ENCODE assay signal across 8 mouse cellular contexts in genomic region chr12:69758221-69759185, GRCm38 (mm10). TPM values are rescaled to one million over a fixed set of nuclear protein-coding genes. Genes with fewer than 3 reads are reported as not detected.
DNase-seq lines count a peak whose midpoint lies in the region; ATAC-seq lines count a peak whose summit lies in the region.

No protein-coding gene starts in this region.

- H3K27me3 ChIP-seq in embryonic facial prominence, embryonic 11.5 days (ENCODE audit: control insufficient read depth, insufficient read depth, low read length), result no peaks in the 10 kb centered on the region
- no peaks in the 10 kb centered on the region for H3K27me3 ChIP-seq in limb, embryonic 11.5 days (ENCODE audit: control insufficient read depth, insufficient read depth, low read length)
- H3K27me3 ChIP-seq in midbrain, embryonic 14.5 days (ENCODE audit: control insufficient read depth, insufficient read depth, low read length), result no peaks in the 10 kb centered on the region

- no peaks in the 10 kb centered on the region for H3K4me1 ChIP-seq in embryonic facial prominence, embryonic 11.5 days (ENCODE audit: control insufficient read depth, insufficient read depth, low read length)
- H3K4me1 ChIP-seq in limb, embryonic 11.5 days (ENCODE audit: control insufficient read depth, insufficient read depth, low read length), result peaks cover 7% of the 10 kb centered on the region
- H3K4me1 ChIP-seq in midbrain, embryonic 14.5 days (ENCODE audit: control insufficient read depth, insufficient read depth, low read length), result peaks cover 13% of the 10 kb centered on the region

- no peak overlapping the region for H3K27ac ChIP-seq in embryonic facial prominence, embryonic 11.5 days (replicated peaks; ENCODE audit: low read depth, low read length)
- H3K27ac ChIP-seq in limb, embryonic 11.5 days (replicated peaks; ENCODE audit: low read depth, low read length), result no peak overlapping the region
- no peak overlapping the region for H3K27ac ChIP-seq in midbrain, embryonic 14.5 days (replicated peaks; ENCODE audit: low read depth, low read length)

- DNase-seq in cerebellum, adult 9-10 months, result peak; percentile 48
- peak; percentile 56 for DNase-seq in embryonic facial prominence, embryonic 11.5 days (ENCODE audit: low spot score)
- DNase-seq in heart, postnatal 14 days, result peak; percentile 18 to 45
- DNase-seq in limb, embryonic 11.5 days (ENCODE audit: low spot score), result peak; percentile 49
- peak; percentile 45 for DNase-seq in midbrain, embryonic 14.5 days
- DNase-seq in urinary bladder, adult 18-20 months (ENCODE audit: low spot score in 2 of 2), result no peak

- H3K36me3 ChIP-seq in embryonic facial prominence, embryonic 11.5 days (replicated peaks; ENCODE audit: control insufficient read depth, insufficient read depth, low read depth, low read length), result no peaks in the 10 kb centered on the region
- H3K36me3 ChIP-seq in limb, embryonic 11.5 days (ENCODE audit: control insufficient read depth, insufficient read depth, low read length), result no peaks in the 10 kb centered on the region
- H3K36me3 ChIP-seq in midbrain, embryonic 14.5 days (ENCODE audit: control insufficient read depth, insufficient read depth, low read length), result no peaks in the 10 kb centered on the region

- H3K4me2 ChIP-seq in embryonic facial prominence, embryonic 11.5 days (ENCODE audit: low read depth, low read length), result peak overlapping the region; percentile 35
- H3K4me2 ChIP-seq in limb, embryonic 11.5 days (ENCODE audit: low read depth, severe bottlenecking), result peak overlapping the region; percentile 33
- H3K4me2 ChIP-seq in midbrain, embryonic 14.5 days (ENCODE audit: low read length), result peak overlapping the region; percentile 45

- intact Hi-C loops in heart, postnatal 14 days (cut with DNase I), result loop anchor here (1.0 to 10.0 kb wide), 4 partner anchors 49 to 386 kb away; partner anchors contain the start of gene Map4k5

- H3K9ac ChIP-seq in embryonic facial prominence, embryonic 11.5 days (replicated peaks; ENCODE audit: low read length), result peak overlapping the region; percentile 38; the same call in 1 of the 2 replicates
- H3K9ac ChIP-seq in limb, embryonic 11.5 days (ENCODE audit: low read length), result no peak overlapping the region
- no peak overlapping the region for H3K9ac ChIP-seq in midbrain, embryonic 14.5 days (replicated peaks; ENCODE audit: low read length)

- no peak for ATAC-seq in cerebellum, adult (ENCODE audit: insufficient number of reproducible peaks, low FRiP score, low TSS enrichment)
- 0 out of 2 replicates have a peak, but pooled peaks have one; percentile 66 for ATAC-seq in embryonic facial prominence, embryonic 11.5 days (replicated peaks; ENCODE audit: insufficient number of reproducible peaks, low FRiP score, low TSS enrichment, low read depth)
- ATAC-seq in limb, embryonic 11.5 days (ENCODE audit: insufficient number of reproducible peaks, low FRiP score, low TSS enrichment, low read depth), result no peak
- no peak; the same call in 1 of the 2 replicates for ATAC-seq in midbrain, embryonic 14.5 days (ENCODE audit: low FRiP score, low TSS enrichment)
- no peak for ATAC-seq in CD4-positive, CD25-positive, alpha-beta regulatory T cell, adult 4 months

- no peaks in the 10 kb centered on the region for H3K9me3 ChIP-seq in embryonic facial prominence, embryonic 11.5 days (replicated peaks; ENCODE audit: control insufficient read depth, low read length)
- H3K9me3 ChIP-seq in limb, embryonic 11.5 days (ENCODE audit: control insufficient read depth, low read length), result no peaks in the 10 kb centered on the region
- no peaks in the 10 kb centered on the region for H3K9me3 ChIP-seq in midbrain, embryonic 14.5 days (ENCODE audit: control insufficient read depth, low read length)

- 9% methylated on average over 22 of the region's 22 CpGs for WGBS in embryonic facial prominence, embryonic 11.5 days
- WGBS in limb, embryonic 11.5 days, result 7% methylated on average over 22 of the region's 22 CpGs
- WGBS in midbrain, embryonic 14.5 days, result 12% methylated on average over 22 of the region's 22 CpGs

- no peak overlapping the region for H3K4me3 ChIP-seq in embryonic facial prominence, embryonic 11.5 days (ENCODE audit: low read depth, low read length)
- no peak overlapping the region for H3K4me3 ChIP-seq in limb, embryonic 11.5 days (ENCODE audit: low read depth, low read length)
- peak overlapping the region; percentile 7; the same call in 1 of the 2 replicates for H3K4me3 ChIP-seq in midbrain, embryonic 14.5 days (replicated peaks; ENCODE audit: low read depth, low read length)

RNA-seq across cellular contexts. Expression of gene Cdkl1, which starts 32.6 kb away (rescaled TPM):
- 0.77 and 0.98 TPM in 2 replicates for polyA plus RNA-seq in embryonic facial prominence, embryonic 11.5 days (2014; fragmentation: Nextera tagmentation; extraction: Ambion mirVana)
- 1 to 10 TPM; 5.3 to 5.9 TPM for total RNA-seq in heart, postnatal 14 days (2021)
- 0.85 and 1.3 TPM in 2 replicates for polyA plus RNA-seq in limb, embryonic 11.5 days (2014; fragmentation: Nextera tagmentation; extraction: Ambion mirVana)
- 7.1 and 11.4 TPM in 2 replicates for polyA plus RNA-seq in midbrain, embryonic 14.5 days (2014; fragmentation: Nextera tagmentation; extraction: Ambion mirVana)
- not detected for polyA plus RNA-seq in CD4-positive, CD25-positive, alpha-beta regulatory T cell, adult 4 months (2017; shearing (Covaris generic))

RNA-seq across cellular contexts. Expression of gene Atp5s, which starts 33.8 kb away (rescaled TPM):
- 23.3 and 24.1 TPM in 2 replicates for polyA plus RNA-seq in embryonic facial prominence, embryonic 11.5 days (2014; fragmentation: Nextera tagmentation; extraction: Ambion mirVana)
- total RNA-seq in heart, postnatal 14 days (2021), result 10 to 100 TPM; 19.4 to 21.3 TPM
- polyA plus RNA-seq in limb, embryonic 11.5 days (2014; fragmentation: Nextera tagmentation; extraction: Ambion mirVana), result 25.4 and 25.6 TPM in 2 replicates
- polyA plus RNA-seq in midbrain, embryonic 14.5 days (2014; fragmentation: Nextera tagmentation; extraction: Ambion mirVana), result 31.8 and 37.8 TPM in 2 replicates
- 10 to 100 TPM; 17.1 to 17.2 TPM for polyA plus RNA-seq in CD4-positive, CD25-positive, alpha-beta regulatory T cell, adult 4 months (2017; shearing (Covaris generic))

RNA-seq across cellular contexts. Expression of gene L2hgdh, which starts 33.8 kb away (rescaled TPM):
- polyA plus RNA-seq in embryonic facial prominence, embryonic 11.5 days (2014; fragmentation: Nextera tagmentation; extraction: Ambion mirVana), result 17.3 and 18.6 TPM in 2 replicates
- total RNA-seq in heart, postnatal 14 days (2021), result 10 to 100 TPM; 30.0 to 30.2 TPM
- polyA plus RNA-seq in limb, embryonic 11.5 days (2014; fragmentation: Nextera tagmentation; extraction: Ambion mirVana), result 19.6 and 19.7 TPM in 2 replicates
- 9.8 and 10.8 TPM in 2 replicates for polyA plus RNA-seq in midbrain, embryonic 14.5 days (2014; fragmentation: Nextera tagmentation; extraction: Ambion mirVana)
- polyA plus RNA-seq in CD4-positive, CD25-positive, alpha-beta regulatory T cell, adult 4 months (2017; shearing (Covaris generic)), result 1 to 10 TPM; 3.1 TPM

Comparison
In these comparisons a context has a peak if more than half of its experiments do, and no peak if none do; other contexts are left out.
1. DNase-seq: peak in cerebellum, adult 9-10 months (single experiment), embryonic facial prominence, embryonic 11.5 days (single experiment), heart, postnatal 14 days (2 of 2), limb, embryonic 11.5 days (single experiment) and midbrain, embryonic 14.5 days (single experiment); none in urinary bladder, adult 18-20 months (0 of 2).
2. Peak in every context shown above with its lines, with median percentiles within 50 percentile points of each other: H3K4me2 ChIP-seq.